Mouse (Mus musculus) liver, embryonic 13.5 days (tissue): Measurements from ENCODE around the gene Adh6a. TPM values are rescaled to one million over a fixed set of nuclear protein-coding genes. Genes with fewer than 3 reads are reported as not detected.

Experiments
- ATAC-seq: fragments of 200-750 bp; cut with Nextera tagmentation; 2 replicates; pipeline ENCODE4 v1.8.0; 2017; ENCODE audit warnings: low read depth, mild to moderate bottlenecking, moderate number of reproducible peaks, moderate library complexity
- DNase-seq: peaks from one replicate; pipeline ENCODE4 v3.0.0; 2022
- H3K27ac ChIP-seq: fragments of 300-500 bp; sonication (generic); 2 replicates; pipeline ENCODE4 v1.5.1; 2015; ENCODE audit warnings: moderate library complexity, mild to moderate bottlenecking, inconsistent platforms
- H3K27me3 ChIP-seq: fragments of 300-500 bp; sonication (generic); 2 replicates; pipeline ENCODE4 v1.6.1; 2015; ENCODE audit warnings: mild to moderate bottlenecking, inconsistent platforms
- H3K36me3 ChIP-seq: fragments of 300-500 bp; sonication (generic); 2 replicates; pipeline ENCODE4 v1.6.1; 2015; ENCODE audit warnings: mild to moderate bottlenecking, inconsistent platforms
- H3K4me1 ChIP-seq: fragments of 300-500 bp; sonication (generic); replicated peaks from 2 replicates; pipeline ENCODE4 v1.6.1; 2015; ENCODE audit warnings: inconsistent platforms
- H3K4me2 ChIP-seq: fragments of 300-500 bp; sonication (generic); 2 replicates; pipeline ENCODE4 v1.6.1; 2015; ENCODE audit warnings: inconsistent platforms, mild to moderate bottlenecking, moderate library complexity
- H3K4me3 ChIP-seq: fragments of 300-500 bp; sonication (generic); replicated peaks from 2 replicates; pipeline ENCODE4 v1.5.1; 2015; ENCODE audit warnings: mild to moderate bottlenecking, inconsistent platforms
- H3K9ac ChIP-seq: fragments of 300-500 bp; sonication (generic); 2 replicates; pipeline ENCODE4 v1.6.1; 2015; ENCODE audit warnings: mild to moderate bottlenecking, inconsistent platforms
- H3K9me3 ChIP-seq: fragments of 300-500 bp; sonication (generic); replicated peaks from 2 replicates; pipeline ENCODE4 v1.6.1; 2016; ENCODE audit warnings: inconsistent platforms
- WGBS: fragments of 180-500 bp; shearing (Covaris S2); methylation state at CpG from one replicate; pipeline ENCODE4 v1.1.7; 2015; ENCODE audit not compliant: insufficient replicate concordance; 5-methylcytosine and 5-hydroxymethylcytosine counted together
- polyA plus RNA-seq: library from polyadenylated mRNA; unstranded; fragments of >200 nt; fragmentation: Nextera tagmentation; extraction: Ambion mirVana; gene quantifications from 2 replicates; pipeline ENCODE4 v1.2.1, GENCODE M21; 2015

Adh6a gene
- polyA plus RNA-seq = not detected in 2 replicates

DNA sequence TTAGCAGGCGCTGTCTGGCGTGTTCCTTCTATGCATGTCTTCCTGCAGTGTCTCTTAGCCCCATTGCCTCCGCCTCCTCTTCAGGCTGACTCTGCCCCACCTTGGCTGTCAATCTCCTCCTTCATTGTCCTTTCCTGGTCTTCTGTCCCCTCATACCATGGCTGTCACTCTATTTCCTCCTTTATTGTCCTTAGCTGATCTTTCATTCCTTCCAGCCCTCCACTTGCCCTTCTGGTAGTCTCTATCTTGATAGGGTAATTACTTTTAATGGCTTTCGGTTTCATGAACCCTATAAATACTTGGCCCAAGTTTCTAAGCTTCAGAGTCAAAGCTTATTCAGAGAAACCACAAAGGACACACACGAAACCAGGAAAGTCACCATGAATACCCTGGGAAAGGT lies at the start of gene Adh6a:
Gene Adh6a, plus strand, starts transcription at position 322 of the 400 bp plus-strand sequence.
- 57% methylated on average over 5 of the region's 5 CpGs for WGBS
- H3K27me3 ChIP-seq = no peaks in the 10 kb centered on the region
- H3K36me3 ChIP-seq = no peaks in the 10 kb centered on the region
- no peaks in the 10 kb centered on the region for H3K9me3 ChIP-seq
- no peaks in the 10 kb centered on the region for H3K4me1 ChIP-seq
- DNase-seq (no peak), ATAC-seq (no peak)
- no peak within 1 kb of the TSS for H3K4me3 ChIP-seq
- H3K9ac ChIP-seq = no peak within 1 kb of the TSS
- H3K27ac ChIP-seq = no peak within 1 kb of the TSS
- no peak within 1 kb of the TSS for H3K4me2 ChIP-seq

DNA sequence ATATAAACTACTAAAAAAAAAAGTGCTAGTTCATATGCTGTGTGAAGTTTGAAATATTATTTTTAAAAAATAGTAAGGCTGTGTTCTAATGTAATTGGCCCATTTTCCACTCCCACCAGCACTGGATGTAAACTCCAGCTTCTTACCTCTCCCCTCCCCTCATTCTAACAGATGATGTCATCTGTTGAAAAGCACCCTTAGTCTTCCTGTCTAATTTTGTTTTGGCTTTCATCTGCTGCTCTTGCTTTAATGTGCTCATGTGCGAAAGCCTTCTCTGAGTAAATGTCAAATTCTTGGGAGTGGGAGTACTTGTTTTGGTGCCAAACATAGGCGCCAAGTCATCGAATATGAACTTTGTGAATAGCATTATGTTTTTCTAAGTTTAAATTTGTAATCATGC lies 48.4 kb upstream of the Adh6a start:
- Histone ChIP-seq H3K27me3 (no peaks in the 10 kb centered on the region), H3K4me1 (no peaks in the 10 kb centered on the region), H3K4me3 (no peak overlapping the region), H3K9ac (no peak overlapping the region), H3K4me2 (no peak overlapping the region), H3K36me3 (no peaks in the 10 kb centered on the region), H3K27ac (no peak overlapping the region), H3K9me3 (no peaks in the 10 kb centered on the region)
- DNase-seq (no peak), ATAC-seq (no peak)
- WGBS = 62% methylated on average over 3 of the region's 3 CpGs

DNA sequence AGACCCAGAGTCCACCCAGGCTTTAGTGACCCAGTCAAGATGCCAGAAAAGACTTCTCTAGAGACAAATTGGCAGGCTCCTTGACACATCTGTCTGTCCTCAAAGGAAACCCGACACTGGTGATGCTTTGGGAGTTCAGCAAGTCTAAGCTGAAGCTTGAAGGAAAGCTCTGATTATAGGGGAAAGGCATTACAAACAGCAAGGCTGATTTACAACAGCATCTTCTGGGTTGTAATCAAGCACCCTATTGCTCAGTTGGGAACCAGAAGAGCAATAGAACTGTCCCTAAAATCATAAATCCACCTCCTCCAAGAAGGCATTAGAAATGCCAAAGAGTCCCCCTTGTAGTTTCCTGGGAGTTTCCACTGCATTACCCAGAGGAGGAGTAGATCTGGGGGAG lies 42.6 kb upstream of the Adh6a start:
- no peak for DNase-seq
- 17% methylated on average over 1 of the region's 1 CpGs for WGBS
- H3K4me1 ChIP-seq = no peaks in the 10 kb centered on the region
- no peak for ATAC-seq
- H3K9me3 ChIP-seq = no peaks in the 10 kb centered on the region
- H3K4me2 ChIP-seq = no peak overlapping the region
- no peaks in the 10 kb centered on the region for H3K27me3 ChIP-seq
- no peaks in the 10 kb centered on the region for H3K36me3 ChIP-seq
- H3K9ac ChIP-seq = no peak overlapping the region
- H3K27ac ChIP-seq = no peak overlapping the region
- H3K4me3 ChIP-seq = no peak overlapping the region

DNA sequence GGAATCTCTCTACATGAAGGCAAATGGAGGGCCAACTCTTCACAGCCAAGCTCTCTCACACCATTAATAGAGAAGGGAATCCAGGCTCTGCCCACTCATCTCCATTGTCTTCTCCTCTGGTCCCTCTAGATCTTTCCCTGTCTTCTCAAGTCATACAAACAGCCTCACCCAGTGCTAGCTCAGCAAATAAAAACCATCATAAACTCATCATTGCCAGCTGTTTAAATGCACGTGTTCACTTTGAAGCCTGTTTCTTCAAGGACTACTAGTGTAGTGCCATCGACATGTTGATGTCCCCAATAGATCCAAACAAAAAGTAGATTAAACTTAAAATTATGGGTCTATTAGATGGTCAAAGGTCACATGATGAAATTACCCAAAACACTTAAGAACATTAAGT lies 41.8 kb upstream of the Adh6a start:
- no peak for ATAC-seq
- Histone ChIP-seq H3K9ac (no peak overlapping the region), H3K4me1 (no peaks in the 10 kb centered on the region), H3K4me2 (no peak overlapping the region), H3K4me3 (no peak overlapping the region), H3K27me3 (no peaks in the 10 kb centered on the region), H3K36me3 (no peaks in the 10 kb centered on the region), H3K9me3 (no peaks in the 10 kb centered on the region), H3K27ac (no peak overlapping the region)
- WGBS = 72% methylated on average over 2 of the region's 2 CpGs
- no peak for DNase-seq

DNA sequence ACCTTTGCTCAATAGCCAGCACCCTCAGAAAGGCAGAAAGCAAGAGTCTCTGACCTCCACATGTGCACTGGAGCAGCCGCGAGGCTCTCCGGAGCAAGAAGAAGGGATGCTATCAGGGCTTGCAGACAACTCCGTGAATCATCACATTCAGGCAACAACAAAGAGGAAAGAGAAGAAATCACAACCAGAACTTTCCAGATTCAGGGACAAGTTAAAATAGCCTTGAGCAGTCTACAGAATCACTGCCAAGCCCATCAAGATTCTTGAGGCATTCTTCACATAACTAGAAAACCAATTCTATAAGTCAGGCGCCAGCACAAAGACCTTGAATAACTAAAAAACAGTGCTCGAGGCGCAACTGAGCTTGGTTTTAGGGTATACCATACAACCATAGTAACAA lies 40.0 kb upstream of the Adh6a start:
- no peak overlapping the region for H3K4me2 ChIP-seq
- H3K9ac ChIP-seq = no peak overlapping the region
- no peak for DNase-seq
- no peaks in the 10 kb centered on the region for H3K9me3 ChIP-seq
- peaks cover 5% of the 10 kb centered on the region; the same call in 1 of the 2 replicates for H3K4me1 ChIP-seq
- no peaks in the 10 kb centered on the region for H3K36me3 ChIP-seq
- ATAC-seq = no peak
- H3K27me3 ChIP-seq = no peaks in the 10 kb centered on the region
- 76% methylated on average over 7 of the region's 7 CpGs for WGBS
- no peak overlapping the region for H3K4me3 ChIP-seq
- no peak overlapping the region for H3K27ac ChIP-seq

DNA sequence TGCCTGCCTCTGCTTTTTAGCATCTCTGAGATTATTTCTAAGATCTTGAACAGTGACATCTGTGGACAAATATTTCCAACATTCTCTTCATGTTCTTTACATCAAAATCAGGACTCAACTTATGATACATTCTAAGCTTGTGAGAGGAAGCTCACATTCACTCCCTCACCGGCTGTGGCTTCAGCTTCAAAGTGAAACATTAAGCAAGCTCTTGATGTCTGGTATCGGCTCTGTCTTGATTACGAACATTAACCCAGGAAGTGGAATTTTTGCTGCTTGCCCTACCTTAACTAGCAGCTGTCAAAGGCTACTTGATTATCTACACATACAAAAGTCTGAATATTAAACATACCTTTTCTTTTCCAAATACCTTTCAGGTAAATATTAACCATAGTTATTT lies 38.0 kb upstream of the Adh6a start:
- H3K4me1 ChIP-seq = peaks cover 5% of the 10 kb centered on the region; the same call in 1 of the 2 replicates
- no peaks in the 10 kb centered on the region for H3K36me3 ChIP-seq
- 63% methylated on average over 3 of the region's 3 CpGs for WGBS
- H3K4me3 ChIP-seq = no peak overlapping the region
- DNase-seq (no peak), ATAC-seq (no peak)
- no peak overlapping the region for H3K4me2 ChIP-seq
- H3K9ac ChIP-seq = no peak overlapping the region
- no peak overlapping the region for H3K27ac ChIP-seq
- H3K9me3 ChIP-seq = no peaks in the 10 kb centered on the region
- H3K27me3 ChIP-seq = no peaks in the 10 kb centered on the region

DNA sequence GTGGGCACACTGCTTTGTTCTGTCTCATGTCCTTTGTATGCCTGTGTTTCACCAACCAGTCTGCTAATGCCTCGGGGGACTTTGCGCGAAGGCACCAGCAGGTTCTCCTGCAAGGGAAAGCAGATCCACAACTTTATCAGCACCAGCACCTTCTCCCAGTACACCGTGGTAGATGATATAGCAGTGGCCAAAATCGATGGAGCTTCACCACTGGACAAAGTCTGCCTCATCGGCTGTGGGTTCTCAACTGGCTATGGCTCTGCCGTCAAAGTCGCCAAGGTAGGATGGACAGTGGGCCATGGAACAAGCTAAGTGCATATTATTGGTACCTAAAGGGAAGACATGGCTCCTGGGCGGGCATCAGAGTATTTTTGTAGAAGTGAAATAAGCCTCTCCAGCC lies 30.5 kb upstream of the Adh6a start:
- Histone ChIP-seq H3K27ac (no peak overlapping the region), H3K4me3 (no peak overlapping the region), H3K4me1 (no peaks in the 10 kb centered on the region), H3K36me3 (no peaks in the 10 kb centered on the region), H3K9me3 (no peaks in the 10 kb centered on the region), H3K9ac (no peak overlapping the region), H3K27me3 (no peaks in the 10 kb centered on the region), H3K4me2 (no peak overlapping the region)
- ATAC-seq = no peak
- 76% methylated on average over 9 of the region's 9 CpGs for WGBS
- DNase-seq = no peak

DNA sequence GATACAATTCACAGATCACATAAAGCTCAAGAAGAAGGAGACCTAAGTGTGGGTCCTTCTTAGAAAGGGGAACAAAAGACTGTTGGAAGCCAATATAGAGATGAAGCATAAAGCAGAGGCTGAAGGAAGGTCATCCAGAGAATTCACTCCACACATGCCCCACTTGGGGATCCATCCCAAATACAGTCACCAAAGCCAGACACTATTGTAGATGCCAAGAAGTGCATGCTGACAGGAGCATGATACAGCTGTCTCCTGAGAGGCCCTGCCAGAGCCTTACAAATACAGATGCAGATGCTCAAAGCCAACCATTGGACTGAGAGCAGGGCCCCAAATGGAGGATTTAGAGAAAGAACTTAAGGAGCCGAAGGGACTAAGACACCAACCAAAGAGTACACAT lies 29.3 kb upstream of the Adh6a start:
- Histone ChIP-seq H3K36me3 (no peaks in the 10 kb centered on the region), H3K27ac (no peak overlapping the region), H3K9me3 (no peaks in the 10 kb centered on the region), H3K4me1 (no peaks in the 10 kb centered on the region), H3K4me3 (no peak overlapping the region), H3K27me3 (no peaks in the 10 kb centered on the region), H3K4me2 (no peak overlapping the region), H3K9ac (no peak overlapping the region)
- ATAC-seq = no peak
- DNase-seq = no peak
- WGBS = 68% methylated on average over 1 of the region's 1 CpGs

DNA sequence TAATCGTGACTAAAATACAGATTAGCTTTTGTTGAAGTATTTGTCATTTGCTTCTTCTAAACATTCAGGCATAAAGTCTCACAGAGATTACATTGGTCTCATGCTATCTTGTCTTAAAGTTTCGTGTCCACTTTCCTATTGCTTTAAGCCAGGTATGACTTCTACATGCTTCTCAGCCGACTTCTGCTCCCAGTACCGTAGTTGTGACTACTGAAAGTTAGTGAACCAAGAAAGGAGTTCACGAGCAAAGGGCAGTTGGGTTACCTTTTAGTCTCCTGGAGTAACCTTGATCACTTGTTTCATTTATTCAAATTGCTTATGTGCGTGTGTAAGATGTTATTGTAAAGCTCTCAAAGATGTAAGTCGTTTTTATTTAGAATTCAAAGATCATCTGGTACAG lies 27.1 kb upstream of the Adh6a start:
- H3K9ac ChIP-seq = no peak overlapping the region
- H3K27me3 ChIP-seq = no peaks in the 10 kb centered on the region
- no peak for ATAC-seq

DNA sequence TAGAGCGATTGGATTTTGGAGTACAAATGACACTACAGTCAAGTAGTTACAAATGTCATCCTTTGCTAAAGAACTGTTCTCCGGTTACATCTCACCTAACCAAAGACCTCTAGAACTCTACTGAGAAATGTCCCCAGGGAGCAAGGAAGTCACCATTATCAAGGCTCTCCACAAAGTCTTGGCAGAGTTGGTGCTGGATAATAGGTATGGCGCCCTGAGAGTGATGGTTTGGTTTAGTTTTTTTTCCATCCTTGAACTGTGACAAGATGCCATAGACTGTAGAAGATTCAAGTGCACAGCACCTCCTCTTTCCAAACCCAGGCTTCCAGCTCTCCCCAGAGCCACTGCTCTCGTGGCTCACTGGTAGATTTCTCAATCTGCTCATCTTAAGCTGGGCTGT lies 25.4 kb upstream of the Adh6a start:
- Histone ChIP-seq H3K27me3 (no peaks in the 10 kb centered on the region), H3K4me2 (no peak overlapping the region), H3K36me3 (no peaks in the 10 kb centered on the region), H3K27ac (no peak overlapping the region), H3K9ac (no peak overlapping the region), H3K4me1 (no peaks in the 10 kb centered on the region), H3K4me3 (no peak overlapping the region), H3K9me3 (no peaks in the 10 kb centered on the region)
- 74% methylated on average over 4 of the region's 4 CpGs for WGBS
- no peak for ATAC-seq
- no peak for DNase-seq

More for the DNA sequence above, 27.1 kb upstream of the Adh6a start:
- no peak overlapping the region for H3K27ac ChIP-seq
- H3K36me3 ChIP-seq = no peaks in the 10 kb centered on the region
- H3K4me3 ChIP-seq = no peak overlapping the region
- H3K4me2 ChIP-seq = no peak overlapping the region
- no peaks in the 10 kb centered on the region for H3K9me3 ChIP-seq
- WGBS = 76% methylated on average over 7 of the region's 7 CpGs
- H3K4me1 ChIP-seq = no peaks in the 10 kb centered on the region
- DNase-seq = no peak

DNA sequence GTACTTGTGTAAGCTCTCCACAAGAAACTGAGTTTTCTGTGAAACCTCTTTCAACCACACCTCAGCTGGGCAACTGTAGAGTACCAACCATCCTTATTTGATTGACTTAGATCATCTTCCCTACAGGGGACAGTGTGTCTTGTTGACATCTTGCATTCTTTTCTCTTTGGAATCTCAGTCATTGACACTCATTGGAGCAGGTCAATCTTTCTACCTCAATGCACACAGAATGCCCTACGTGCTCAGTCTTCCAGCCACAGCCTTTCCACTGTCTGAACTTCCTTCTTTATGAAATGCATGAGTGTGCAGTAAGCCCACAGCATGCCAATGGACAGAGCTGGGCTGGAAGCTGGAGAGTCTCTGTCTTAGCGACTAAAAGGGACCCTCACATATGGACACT lies 22.4 kb upstream of the Adh6a start:
- no peaks in the 10 kb centered on the region for H3K36me3 ChIP-seq
- H3K27ac ChIP-seq = no peak overlapping the region
- no peaks in the 10 kb centered on the region for H3K4me1 ChIP-seq
- no peak overlapping the region for H3K4me2 ChIP-seq
- H3K27me3 ChIP-seq = no peaks in the 10 kb centered on the region
- DNase-seq (no peak), ATAC-seq (no peak)
- H3K9me3 ChIP-seq = no peaks in the 10 kb centered on the region
- WGBS = 51% methylated on average over 2 of the region's 2 CpGs
- H3K9ac ChIP-seq = no peak overlapping the region
- H3K4me3 ChIP-seq = no peak overlapping the region

DNA sequence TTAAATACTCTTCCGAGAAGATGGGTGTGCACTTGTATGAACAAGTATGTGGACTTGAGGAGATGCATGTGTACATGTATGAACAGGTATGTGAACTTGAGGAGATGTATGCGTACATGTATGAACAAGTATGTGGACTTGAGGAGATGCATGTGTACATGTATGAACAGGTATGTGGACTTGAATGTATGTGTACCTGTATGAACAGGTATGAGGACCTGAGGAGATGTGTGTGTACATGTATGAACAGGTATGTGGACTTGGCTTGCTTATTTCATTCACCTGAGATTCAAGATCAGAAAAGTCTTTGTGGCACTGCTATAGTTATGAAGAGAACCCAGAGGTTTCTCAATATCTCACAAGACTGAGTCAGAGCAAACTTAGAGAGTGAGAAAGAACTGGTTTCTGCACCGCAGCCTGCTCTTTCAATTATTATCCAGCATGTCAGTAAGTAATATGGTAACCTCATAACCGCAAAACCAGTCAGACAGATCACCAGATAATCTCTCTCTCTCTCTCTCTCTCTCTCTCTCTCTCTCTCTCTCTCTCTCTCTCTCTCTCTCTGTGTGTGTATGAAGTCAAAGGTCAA lies 21.5 kb upstream of the Adh6a start:
- no peaks in the 10 kb centered on the region for H3K4me1 ChIP-seq
- 77% methylated on average over 4 of the region's 4 CpGs for WGBS
- no peak overlapping the region for H3K4me2 ChIP-seq
- ATAC-seq (no peak), DNase-seq (no peak)
- no peak overlapping the region for H3K27ac ChIP-seq
- no peaks in the 10 kb centered on the region for H3K9me3 ChIP-seq
- no peak overlapping the region for H3K9ac ChIP-seq
- no peaks in the 10 kb centered on the region for H3K36me3 ChIP-seq
- no peak overlapping the region for H3K4me3 ChIP-seq
- H3K27me3 ChIP-seq = no peaks in the 10 kb centered on the region
